Mouse (Mus musculus) megakaryocyte progenitor cell, adult 5-6 weeks (primary cell): Measurements from ENCODE around the gene Abcb9. TPM values are rescaled to one million over a fixed set of nuclear protein-coding genes. Genes with fewer than 3 reads are reported as not detected.
"Not testable (repeated sequence)": the region's sequence is repeated elsewhere in the genome, so short reads cannot be mapped to it uniquely, and the experiment has no call there.

Experiments used
- ATAC-seq: replicated peaks from 2 replicates; pipeline ENCODE4 v1.8.0; 2016; ENCODE audit warnings: mild to moderate bottlenecking, moderate TSS enrichment, inconsistent platforms; ENCODE audit not compliant: poor library complexity
- total RNA-seq, 2 experiments: library from RNA; stranded (forward) in 1 of 2; stranded (reverse) in 1 of 2; fragments of 157-497, 149-512 nt in 1 of 2; fragments of 200-1000 nt in 1 of 2; gene quantifications; 2 replicates each; pipeline versions ENCODE4 v1.2.3 to v1.2.4; 2015 to 2017

Gene Abcb9
- total RNA-seq, 2 experiments from 2014 or later = 0.25 to 0.35 TPM

- no peak for ATAC-seq
Observed at GRCm38 (mm10) chr5:124062037-124062824, 33.4 kb downstream of the Abcb9 start.

- ATAC-seq = peak; percentile 92
Observed at GRCm38 (mm10) chr5:124059677-124060076, 35.9 kb downstream of the Abcb9 start.

- no peak for ATAC-seq
Observed at GRCm38 (mm10) chr5:124058749-124059148, 36.8 kb downstream of the Abcb9 start.

GRCm38 (mm10) chr5:124056956-124057355 is 38.6 kb downstream of the Abcb9 start:
- ATAC-seq = no peak

- ATAC-seq = no peak
Observed at GRCm38 (mm10) chr5:124056219-124056618, 39.4 kb downstream of the Abcb9 start.

GRCm38 (mm10) chr5:124052641-124053040 is 43.0 kb downstream of the Abcb9 start:
- ATAC-seq = not testable (repeated sequence)

GRCm38 (mm10) chr5:124051899-124052491 is 43.6 kb downstream of the Abcb9 start:
- peak; percentile 93 for ATAC-seq

GRCm38 (mm10) chr5:124050095-124051050 is 45.2 kb downstream of the Abcb9 start:
- ATAC-seq = peak; percentile 21

- ATAC-seq = no peak
Observed at GRCm38 (mm10) chr5:124049249-124050045, 46.2 kb downstream of the Abcb9 start.

GRCm38 (mm10) chr5:124046741-124047401 is 48.7 kb downstream of the Abcb9 start:
- ATAC-seq = peak; percentile 75

GRCm38 (mm10) chr5:124045453-124046010 is 50.1 kb downstream of the Abcb9 start:
- ATAC-seq = no peak

GRCm38 (mm10) chr5:124043999-124044398 is 51.6 kb downstream of the Abcb9 start:
- no peak for ATAC-seq

GRCm38 (mm10) chr5:124043212-124043978 is 52.2 kb downstream of the Abcb9 start:
- ATAC-seq = no peak

- ATAC-seq = no peak
Observed at GRCm38 (mm10) chr5:124041097-124041496, 54.5 kb downstream of the Abcb9 start.

- ATAC-seq = peak; percentile 76
Observed at GRCm38 (mm10) chr5:124039602-124040001, 56.0 kb downstream of the Abcb9 start.

- peak; percentile 35 for ATAC-seq
Observed at GRCm38 (mm10) chr5:124036836-124037235, 58.8 kb downstream of the Abcb9 start.

GRCm38 (mm10) chr5:124036341-124036740 is 59.3 kb downstream of the Abcb9 start:
- ATAC-seq = no peak

- ATAC-seq = no peak
Observed at GRCm38 (mm10) chr5:124035806-124036205, 59.8 kb downstream of the Abcb9 start.

- no peak for ATAC-seq
Observed at GRCm38 (mm10) chr5:124035406-124035805, 60.2 kb downstream of the Abcb9 start.
